Mouse (Mus musculus) cerebellum, adult 2 months (tissue): ENCODE measurements around the gene Alx3.

Source experiments
- CTCF ChIP-seq: fragments of 200-500 bp; IDR thresholded peaks from 2 replicates; pipeline ENCODE4 v1.5.1; 2011; ENCODE audit warnings: low read depth, mild to moderate bottlenecking, control low read depth, low read length, moderate library complexity, borderline replicate concordance; ENCODE audit not compliant: insufficient read depth
- POLR2A ChIP-seq: fragments of 200-500 bp; IDR thresholded peaks from 2 replicates; pipeline ENCODE4 v1.6.1; 2011; ENCODE audit warnings: low read length, control low read depth, borderline replicate concordance; ENCODE audit not compliant: insufficient read depth

DNA sequence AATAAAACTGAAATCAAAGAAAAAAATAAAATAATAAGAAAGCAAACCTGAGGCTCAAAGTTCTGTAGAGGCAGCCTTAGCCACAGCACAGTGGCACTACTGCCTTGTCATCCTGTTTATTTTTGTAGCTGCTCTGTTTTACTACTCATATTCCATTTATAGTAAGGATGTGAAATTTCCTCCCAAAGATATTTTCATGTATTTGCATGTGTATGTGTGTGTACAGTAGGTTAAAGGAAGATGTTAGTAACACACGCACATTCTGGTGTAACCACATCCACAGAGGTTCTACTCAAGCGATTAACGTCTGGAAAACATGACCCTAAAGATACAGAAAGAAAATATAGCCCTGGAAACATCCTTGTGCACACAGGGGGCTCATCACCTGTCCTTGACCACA, 18.0 kb upstream of the Alx3 start:
- no peak for TF ChIP-seq CTCF
- no peak for TF ChIP-seq POLR2A
